Mouse (Mus musculus) limb, embryonic 15.5 days (tissue): Measurements from ENCODE around the gene Psmg1. TPM values are rescaled to one million over a fixed set of nuclear protein-coding genes. Genes with fewer than 3 reads are reported as not detected.

Experiments used
- microRNA-seq: library from miRNA; unstranded; fragments of <30 nt; microRNA quantifications from one replicate; pipeline ENCODE4, GENCODE M21; 2016
- polyA plus RNA-seq: library from polyadenylated mRNA; unstranded; fragments of >200 nt; fragmentation: Nextera tagmentation; extraction: Ambion mirVana; gene quantifications from 2 replicates; pipeline ENCODE4 v1.2.1, GENCODE M21; 2015

The Psmg1 gene
- polyA plus RNA-seq, 1 experiment from 2014 or later = 80.1 TPM

Small RNAs within 50 kb of the gene (microRNA-seq; reads per million reads assigned to microRNA genes)
- not detected for gene Gm27833

Other genes with a start within 250 kb of the Psmg1 start
- gene Brwd1, start 91.6 kb upstream of the Psmg1 start, polyA plus RNA-seq = 76.8 and 80.4 TPM in 2 replicates
- 553 and 582 TPM in 2 replicates for gene Hmgn1, start 136.8 kb upstream of the Psmg1 start, polyA plus RNA-seq
- 47.2 and 49.1 TPM in 2 replicates for gene Wrb, start 154.4 kb upstream of the Psmg1 start, polyA plus RNA-seq
- gene Lca5l, start 201.3 kb upstream of the Psmg1 start, polyA plus RNA-seq = 1.2 and 1.6 TPM in 2 replicates
- 13.6 and 41.0 TPM in 2 replicates for gene Sh3bgr, start 209.5 kb upstream of the Psmg1 start, polyA plus RNA-seq
- gene B3galt5, start 244.8 kb upstream of the Psmg1 start, polyA plus RNA-seq = 0.10 and 0.42 TPM in 2 replicates